Mouse (Mus musculus) frontal cortex, postnatal 10 days (tissue): ENCODE measurements around the gene Pip5kl1.

Source experiments
- DNase-seq, 2 experiments: peaks; one replicate each; pipeline ENCODE4 v3.0.0; 2022; ENCODE audit warnings: low spot score in 2 of 2, mixed read lengths in 1 of 2

The Pip5kl1 gene

DNA sequence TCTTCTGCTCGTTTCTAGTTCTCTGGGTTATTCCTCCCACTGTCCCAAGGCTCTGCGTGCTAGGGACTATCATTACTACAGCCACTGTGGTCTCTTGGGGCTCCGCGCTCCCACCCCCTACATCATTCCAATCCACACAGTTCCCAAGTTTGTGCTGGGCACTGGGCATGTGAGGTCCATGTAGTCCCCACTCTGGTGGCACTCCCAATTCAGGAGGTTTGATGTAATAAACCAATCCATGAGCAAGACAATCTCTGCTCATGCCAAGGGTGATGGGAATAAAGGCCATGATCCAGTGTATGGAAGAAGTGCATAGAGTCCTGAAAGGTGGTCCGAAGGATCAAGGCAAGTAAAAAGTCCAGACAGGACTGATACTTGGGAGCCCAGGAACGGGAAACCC lies at the start of gene Pip5kl1:
Gene Pip5kl1 (plus strand): TSS at position 301 of the 400 bp plus-strand sequence.
- no peak for DNase-seq

- no peak for DNase-seq
These were observed 48.8 kb upstream of the Pip5kl1 start for GRCm38 (mm10) chr2:32525816-32526215.

DNA sequence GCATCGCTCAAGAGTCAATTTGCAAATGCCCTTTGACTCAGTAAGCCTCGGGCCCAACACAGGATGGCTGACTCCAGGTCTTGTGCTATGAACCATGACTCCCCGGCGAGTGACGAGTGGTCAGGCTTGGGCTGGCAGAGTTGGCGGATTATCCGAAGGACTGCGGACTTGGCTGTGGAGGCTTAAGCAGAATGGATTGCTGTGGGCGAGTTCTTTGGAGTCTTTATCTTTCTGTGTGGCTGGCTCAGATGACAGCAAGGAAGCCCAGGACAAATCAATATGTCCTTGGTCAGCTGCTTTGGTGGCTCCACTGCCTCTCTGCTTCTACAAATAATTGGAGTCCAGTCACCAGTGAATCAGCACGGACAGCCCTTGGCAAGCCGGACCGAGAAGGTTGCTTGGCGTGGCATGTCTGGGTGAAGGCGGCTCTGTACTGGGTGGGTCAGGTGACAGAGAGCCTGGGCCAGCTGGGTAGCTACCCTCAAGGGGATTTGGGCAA lies 47.1 kb upstream of the Pip5kl1 start:
- DNase-seq: no peak

DNA sequence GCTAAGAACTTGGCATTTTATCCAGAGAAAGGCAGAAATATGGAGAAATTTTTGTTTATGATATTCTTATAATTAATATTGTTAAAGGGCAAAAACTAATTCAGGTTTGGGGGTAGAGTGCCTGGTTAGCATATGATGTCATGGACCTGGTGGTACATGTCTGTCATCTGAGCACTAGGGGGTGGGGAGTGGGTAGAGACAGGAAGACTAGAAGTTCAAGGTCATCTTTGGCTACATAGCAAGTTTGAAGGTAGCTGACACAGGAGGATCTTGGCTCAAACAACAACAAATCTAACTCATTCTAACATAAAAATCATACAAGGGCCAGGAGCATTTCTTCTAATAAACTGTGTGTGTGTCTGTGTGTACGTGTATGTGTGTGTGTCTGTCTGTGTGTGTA lies 46.3 kb upstream of the Pip5kl1 start:
- no peak for DNase-seq

GRCm38 (mm10) chr2:32530479-32530878 lies 44.1 kb upstream of the Pip5kl1 start:
- DNase-seq: no peak

DNA sequence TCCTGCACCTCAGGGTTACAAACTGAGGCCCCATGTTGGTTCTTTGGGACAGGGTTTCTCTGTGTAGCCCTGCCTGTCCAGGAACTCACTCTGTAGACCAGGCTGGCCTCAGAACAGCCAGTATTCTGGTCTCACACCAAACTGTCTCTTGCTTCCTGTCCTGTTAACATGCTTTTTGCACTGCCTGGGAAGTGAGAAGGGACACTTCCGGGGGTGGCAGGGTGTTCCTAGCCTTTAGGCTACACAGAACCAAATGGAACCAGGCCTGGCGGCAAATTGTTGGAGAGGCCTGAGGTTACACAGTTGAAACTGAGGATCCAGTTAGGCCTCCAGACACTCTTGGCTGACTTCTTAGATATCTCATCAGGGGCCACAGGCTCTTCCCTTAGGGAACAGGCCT lies 41.4 kb upstream of the Pip5kl1 start:
- no peak for DNase-seq

DNA sequence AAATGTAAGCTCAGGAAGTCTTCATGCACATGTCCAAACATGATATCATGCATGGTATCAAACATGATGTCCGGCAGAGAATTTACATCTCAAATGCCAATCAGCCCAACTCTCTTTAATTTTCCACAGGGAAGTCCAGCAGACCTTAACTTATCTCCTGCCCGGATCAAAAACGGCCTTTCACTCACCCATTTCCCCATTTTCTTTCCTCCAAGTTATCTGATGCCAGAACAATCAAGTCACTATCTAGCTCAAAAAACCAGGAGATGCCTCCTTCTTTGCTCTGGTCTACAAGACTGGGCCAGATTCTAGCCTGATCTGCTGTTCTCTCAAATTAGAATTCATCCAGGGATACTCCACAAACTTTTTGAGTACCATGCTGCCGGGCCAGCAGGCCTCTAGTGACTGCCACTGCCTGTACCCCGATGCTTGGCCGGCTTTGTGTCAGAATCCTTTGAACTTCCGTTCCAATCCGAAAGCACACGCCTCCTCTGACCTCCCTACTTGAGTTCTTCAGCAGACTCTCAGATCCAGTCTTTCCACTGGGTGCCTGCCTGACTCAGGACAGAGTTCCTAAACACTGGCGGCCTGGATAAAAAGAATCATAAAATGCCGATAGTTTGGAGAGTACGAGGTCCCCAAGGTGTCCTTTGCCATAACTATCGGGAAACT lies 40.4 kb upstream of the Pip5kl1 start:
- peak; percentile 27 to 33 for DNase-seq

DNA sequence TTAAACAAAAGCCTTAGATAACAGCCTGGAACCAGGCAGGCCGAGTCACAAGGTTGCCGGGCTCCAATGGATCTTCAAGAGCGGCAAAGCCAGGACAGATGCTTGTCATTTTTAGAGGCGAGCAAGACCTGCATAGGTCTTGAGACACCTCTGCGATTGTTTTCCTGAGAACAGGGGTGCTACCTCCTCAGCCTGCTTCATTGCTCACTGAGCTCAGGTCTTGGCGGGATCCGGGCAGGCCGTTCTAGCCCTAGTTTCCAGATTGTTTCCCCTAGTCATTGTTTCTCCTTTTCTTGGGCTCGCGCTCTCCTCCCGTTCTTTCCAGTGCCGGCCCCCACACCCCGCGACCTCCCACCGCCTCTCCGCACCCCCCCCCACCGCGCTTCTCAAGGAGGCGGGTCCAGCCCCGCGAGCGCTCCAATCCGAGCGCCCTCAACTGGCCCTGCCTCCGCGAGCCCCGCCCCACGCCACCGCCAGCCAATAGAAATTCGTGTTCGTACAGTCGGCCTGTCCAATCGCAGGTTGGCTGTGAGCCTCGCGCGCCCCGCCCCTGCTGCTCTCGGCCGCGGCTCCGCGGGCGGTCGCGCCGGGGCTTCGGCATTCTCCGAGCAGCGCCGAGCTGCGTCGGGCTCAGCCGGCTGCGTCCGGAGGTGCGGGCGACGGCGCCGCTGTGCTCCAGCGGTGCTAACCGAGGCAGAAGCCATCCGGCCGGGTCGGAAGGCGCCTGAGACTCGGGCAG lies 39.7 kb upstream of the Pip5kl1 start, which contains the start of gene Fam102a:
Gene Fam102a (plus strand): TSS at position 600 of the 739 bp plus-strand sequence.
- peak; percentile 98 to 99 for DNase-seq

GRCm38 (mm10) chr2:32535501-32535991 lies 39.1 kb upstream of the Pip5kl1 start:
- peak; percentile 51 to 53 for DNase-seq

- peak in 1 of 2 experiments; percentile 34 for DNase-seq
These were observed 38.4 kb upstream of the Pip5kl1 start for GRCm38 (mm10) chr2:32536086-32536633.

- peak in 1 of 2 experiments; percentile 42 for DNase-seq
These were observed 37.8 kb upstream of the Pip5kl1 start for GRCm38 (mm10) chr2:32536634-32537359.

GRCm38 (mm10) chr2:32537360-32537905 lies 37.2 kb upstream of the Pip5kl1 start:
- DNase-seq: no peak

DNA sequence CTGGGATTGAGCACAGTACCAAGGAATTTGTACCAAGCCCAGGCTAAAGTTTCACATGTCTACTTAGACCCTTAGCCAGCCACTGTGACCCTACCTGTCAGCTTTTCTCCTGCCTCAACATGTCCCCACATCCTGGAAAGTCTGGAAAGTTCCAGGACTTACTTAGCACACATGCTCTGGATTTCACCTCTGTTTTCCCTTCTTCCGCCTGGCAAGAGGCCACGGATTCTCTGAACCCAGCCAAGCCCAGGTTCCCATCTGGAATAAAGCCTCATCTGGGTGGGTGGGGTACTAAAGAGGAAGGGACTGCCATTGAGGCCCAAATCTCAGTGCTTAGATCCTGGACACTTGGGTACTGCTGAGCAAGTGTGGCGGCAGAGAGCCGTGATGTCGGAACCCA lies 36.7 kb upstream of the Pip5kl1 start:
- DNase-seq: no peak

DNA sequence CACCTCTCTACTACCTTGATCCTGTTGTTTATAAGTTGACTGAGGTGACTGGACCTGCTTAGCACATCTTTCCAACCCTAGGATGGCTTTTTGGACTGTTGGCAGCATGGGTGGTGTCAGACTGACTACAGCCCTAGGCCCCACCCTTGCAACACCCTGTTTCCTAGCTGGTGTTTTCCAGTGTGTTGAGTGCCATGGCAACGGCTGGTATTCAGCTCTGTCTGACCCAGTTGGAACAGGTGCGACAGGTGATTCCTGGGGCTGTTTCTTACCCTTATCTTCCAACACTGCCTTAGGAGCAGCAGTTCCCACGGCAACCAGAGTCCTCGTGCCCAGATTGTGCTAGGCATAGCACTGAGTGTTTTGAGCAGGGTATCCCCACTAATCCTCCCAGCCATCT lies 36.1 kb upstream of the Pip5kl1 start:
- no peak for DNase-seq

DNA sequence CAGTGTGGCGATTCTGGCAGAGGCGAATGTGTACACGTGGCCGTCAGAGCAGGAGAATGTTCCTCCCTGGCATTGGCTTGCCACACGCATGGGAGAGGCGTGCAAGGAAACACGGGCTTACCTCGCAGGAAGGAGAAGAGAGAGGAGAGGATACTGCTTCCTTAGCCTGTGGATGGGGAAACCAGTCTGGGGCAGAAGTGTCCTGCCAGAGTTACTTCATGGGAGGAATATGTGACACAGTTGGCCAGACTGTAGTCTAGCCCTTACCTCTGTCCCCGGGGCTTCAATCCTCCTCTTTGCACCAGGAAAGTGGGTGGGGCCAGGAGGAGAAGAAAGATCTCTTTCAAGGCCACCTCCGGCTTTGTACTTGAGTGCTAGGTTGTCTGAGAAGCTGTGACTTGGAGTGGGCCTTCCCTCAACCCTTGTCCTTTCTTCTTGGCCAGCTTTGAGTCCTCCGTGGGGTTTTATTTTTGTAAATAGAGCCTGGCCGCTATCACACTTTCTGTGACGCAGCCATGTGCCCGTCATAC lies 35.1 kb upstream of the Pip5kl1 start:
- no peak for DNase-seq

DNA sequence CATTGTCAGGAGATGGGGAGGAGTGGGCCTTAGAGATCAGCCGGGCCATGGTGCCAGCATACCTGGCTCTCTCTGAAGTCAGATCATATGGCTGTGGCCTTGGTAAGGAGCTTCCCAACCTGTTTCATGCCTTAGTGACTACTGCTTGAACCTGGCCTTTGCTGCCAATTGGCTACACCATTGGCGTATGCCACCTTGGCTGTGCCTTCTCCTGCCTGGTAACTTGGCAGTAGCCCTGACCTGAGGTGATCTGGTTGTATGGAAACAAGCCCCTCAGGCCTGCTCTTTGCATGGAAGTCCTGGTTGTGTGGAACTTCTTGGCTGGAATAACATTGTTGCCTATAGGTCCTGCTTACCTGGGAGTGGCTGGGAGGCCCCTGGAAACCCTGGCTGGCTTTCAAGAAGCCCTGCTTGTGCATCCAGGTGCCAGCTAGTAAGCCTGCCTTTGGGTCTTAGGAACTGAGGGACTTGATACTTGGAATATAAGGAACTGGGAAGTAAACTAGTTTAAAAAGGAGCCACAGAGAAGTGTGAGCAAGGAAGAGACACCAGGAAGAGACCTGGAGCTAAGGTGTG lies 33.2 kb upstream of the Pip5kl1 start:
- no peak for DNase-seq

DNA sequence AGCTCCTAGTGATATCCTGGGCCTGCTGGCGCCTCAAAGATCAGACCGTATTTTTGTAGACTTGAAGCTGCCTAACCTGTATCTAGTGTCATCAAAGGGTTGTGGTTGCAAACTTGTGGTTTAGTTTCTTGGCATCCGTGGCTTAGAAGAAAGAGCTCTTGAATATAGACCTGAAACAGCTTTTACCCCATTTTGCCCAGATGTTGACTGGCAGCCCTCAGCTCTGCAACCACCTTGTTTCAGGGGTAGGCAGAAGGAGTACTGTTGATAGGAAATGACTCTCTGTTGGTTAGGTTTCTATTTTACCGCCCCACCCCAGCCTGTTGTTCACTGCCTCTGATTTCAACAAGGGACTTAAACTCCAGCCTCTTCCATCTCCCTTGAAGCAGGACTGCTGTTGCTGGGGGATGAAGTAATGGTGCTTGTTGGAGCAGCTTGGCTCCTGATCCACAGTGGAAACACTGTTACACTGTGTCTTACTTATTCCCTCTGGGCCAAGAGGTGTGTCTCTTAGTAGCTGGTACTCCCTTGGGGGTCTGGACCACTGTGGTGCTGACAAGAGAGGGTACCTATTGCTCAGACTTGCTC lies 32.5 kb upstream of the Pip5kl1 start:
- no peak for DNase-seq

GRCm38 (mm10) chr2:32543031-32543449 lies 31.6 kb upstream of the Pip5kl1 start:
- no peak for DNase-seq

DNA sequence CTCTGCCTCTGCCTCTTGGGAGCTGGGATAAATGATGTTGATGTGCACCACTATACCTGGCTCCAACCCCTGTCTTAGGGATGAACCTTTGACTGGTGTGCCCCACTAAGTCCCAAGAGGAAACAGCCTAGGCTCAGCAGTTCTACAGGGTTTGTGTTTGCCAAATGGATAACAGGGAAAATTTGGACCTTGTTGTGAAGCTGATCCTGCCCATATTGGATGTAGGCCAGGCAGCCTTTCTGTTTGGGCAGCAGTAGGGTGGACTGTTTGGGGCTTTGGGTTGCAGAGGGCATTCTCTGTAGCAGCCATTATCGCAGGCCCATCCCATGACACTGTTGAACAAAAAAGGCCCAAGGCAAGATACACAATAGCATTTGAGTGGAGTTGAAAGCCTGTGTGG lies 27.6 kb upstream of the Pip5kl1 start:
- no peak for DNase-seq

DNA sequence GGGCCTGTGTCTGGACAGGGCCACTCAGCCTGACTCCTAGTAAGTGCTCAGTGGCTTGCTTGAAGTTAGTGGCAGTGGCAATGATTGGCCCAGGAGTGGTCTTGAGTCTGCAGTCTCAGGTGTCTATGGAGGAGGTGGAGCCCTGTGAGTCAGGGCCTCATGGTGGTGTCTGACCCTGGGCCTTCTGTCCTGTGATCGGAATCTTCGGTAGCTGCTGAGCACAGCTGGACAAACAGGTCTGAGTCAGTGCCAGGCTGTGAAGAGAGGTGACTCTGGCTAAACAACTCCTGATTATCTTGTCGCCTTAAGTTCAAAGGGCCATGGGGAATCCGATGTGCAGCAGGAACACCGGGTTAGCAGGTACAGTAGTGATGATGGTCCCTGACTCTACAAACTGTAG lies 27.2 kb upstream of the Pip5kl1 start:
- DNase-seq: no peak
